Mouse (Mus musculus) spleen, adult 2 months (tissue): ENCODE results near the gene Prr29.

Experiments
- CTCF ChIP-seq: fragments of 200-500 bp; IDR thresholded peaks from 2 replicates; pipeline ENCODE4 v1.5.1; 2011; ENCODE audit warnings: mild to moderate bottlenecking, inconsistent platforms; ENCODE audit not compliant: insufficient read depth, insufficient read length, insufficient replicate concordance; ENCODE audit errors: extremely low read depth
- POLR2A ChIP-seq: fragments of 200-500 bp; IDR thresholded peaks from 2 replicates; pipeline ENCODE4 v1.6.1; 2011; ENCODE audit warnings: low read depth, low read length, inconsistent platforms

DNA sequence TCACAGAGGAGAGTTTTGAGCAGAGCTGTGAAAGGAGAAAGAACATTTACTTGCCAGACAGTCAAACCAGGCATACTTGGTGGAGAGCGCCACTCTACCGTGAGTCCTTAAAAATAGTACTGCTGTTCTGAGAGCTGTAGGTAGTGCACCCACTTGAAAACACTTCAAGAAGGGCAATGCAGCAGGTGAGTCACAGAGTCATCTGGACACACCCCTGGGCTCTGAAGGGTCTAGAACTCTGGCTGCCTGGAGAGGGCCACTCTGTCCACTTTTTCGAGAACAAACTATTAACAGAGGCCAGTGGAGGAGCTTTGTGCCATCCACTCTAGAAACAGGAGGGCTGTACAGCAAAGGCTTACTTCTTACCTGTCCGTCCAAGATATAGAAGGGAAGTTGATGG is 61.2 kb downstream of the Prr29 start:
- no peak for TF ChIP-seq POLR2A
- TF ChIP-seq CTCF = no peak
